Mouse (Mus musculus) heart, adult 2 months (tissue): ENCODE measurements around the gene Cacybp. TPM values are rescaled to one million over a fixed set of nuclear protein-coding genes. Genes with fewer than 3 reads are reported as not detected.

ENCODE experiments used
- DNase-seq, 2 experiments: peaks; one replicate each; pipeline ENCODE4 v3.0.0; 2021
- H3K27ac ChIP-seq: fragments of 200-600 bp; 2 replicates; pipeline ENCODE4 v1.8.1; 2022
- H3K27me3 ChIP-seq: fragments of 200-500 bp; 2 replicates; pipeline ENCODE4 v1.6.1; 2012; ENCODE audit warnings: mild to moderate bottlenecking, low read length, inconsistent platforms, mixed read lengths; ENCODE audit not compliant: control insufficient read depth, insufficient read depth
- H3K36me3 ChIP-seq: fragments of 200-500 bp; 2 replicates; pipeline ENCODE4 v1.6.1; 2012; ENCODE audit warnings: low read length, inconsistent platforms; ENCODE audit not compliant: control insufficient read depth, insufficient read depth
- H3K4me1 ChIP-seq: fragments of 200-500 bp; 2 replicates; pipeline ENCODE4 v1.6.1; 2011; ENCODE audit warnings: low read length; ENCODE audit not compliant: control insufficient read depth, insufficient read depth
- H3K4me3 ChIP-seq: fragments of 200-600 bp; 2 replicates; pipeline ENCODE4 v1.8.1; 2022
- H3K79me2 ChIP-seq: fragments of 200-500 bp; replicated peaks from 2 replicates; pipeline ENCODE4 v1.6.1; 2012; ENCODE audit warnings: mild to moderate bottlenecking, inconsistent platforms, low read length, moderate library complexity, mixed read lengths; ENCODE audit not compliant: control insufficient read depth, insufficient read depth
- H3K9ac ChIP-seq: fragments of 200-500 bp; 2 replicates; pipeline ENCODE4 v1.6.1; 2012; ENCODE audit warnings: low read depth, mild to moderate bottlenecking, control low read depth, inconsistent platforms, low read length, mixed read lengths
- CTCF ChIP-seq: fragments of 200-600 bp; IDR thresholded peaks from 2 replicates; pipeline ENCODE4 v1.8.1; 2022; ENCODE audit warnings: antibody characterized with exemption, mild to moderate bottlenecking, moderate library complexity
- EP300 ChIP-seq: fragments of 200-500 bp; IDR thresholded peaks from 2 replicates; pipeline ENCODE4 v1.6.1; 2011; ENCODE audit warnings: low read depth, low read length, control low read depth; ENCODE audit not compliant: insufficient read depth
- POLR2A ChIP-seq: fragments of 200-500 bp; IDR thresholded peaks from 2 replicates; pipeline ENCODE4 v1.6.1; 2011; ENCODE audit warnings: mild to moderate bottlenecking, low read depth, low read length, control low read depth; ENCODE audit not compliant: insufficient read depth
- WGBS: fragments of 180-500 bp; shearing (Covaris S2); methylation state at CpG from one replicate; pipeline ENCODE4 v1.1.7; 2018; 5-methylcytosine and 5-hydroxymethylcytosine counted together
- intact Hi-C: fragments of 180-260 bp; cut with DNase I; formaldehyde crosslinking; loops from one replicate; pipeline ENCODE4 v1.15.1; 2025
- polyA plus RNA-seq: library from polyadenylated mRNA; depleted of rRNA; stranded (reverse); fragments of >200 nt; gene quantifications from 2 replicates; pipeline ENCODE4 v1.2.3, GENCODE M21; 2012
- total RNA-seq, 2 experiments: library from RNA; stranded (reverse); gene quantifications; 2 replicates each; pipeline ENCODE4 v1.2.3; 2021

The Cacybp gene
- total and polyA plus RNA-seq, 3 experiments: 6.5 to 74.2 (median 70.5) TPM

DNA sequence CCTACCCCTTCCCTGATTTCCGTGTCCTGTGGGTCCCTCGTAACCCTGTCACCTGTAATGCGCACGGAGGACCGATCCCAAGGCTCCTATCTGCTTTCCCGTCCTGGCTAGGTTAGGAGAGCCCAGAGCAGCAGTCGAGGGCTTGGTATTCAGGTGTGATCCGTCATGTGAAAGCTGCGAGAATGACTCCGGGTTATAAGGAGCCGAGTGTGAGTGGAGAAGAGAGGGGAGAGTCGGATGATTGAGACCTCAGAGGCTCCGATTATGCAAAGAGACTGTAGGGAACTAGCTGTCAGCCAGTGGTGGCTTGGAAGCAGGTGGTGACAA is 17.4 kb downstream of the Cacybp start:
- 0% methylated on average over 13 of the region's 13 CpGs for WGBS
- Histone ChIP-seq H3K79me2 (no peaks in the 10 kb centered on the region), H3K36me3 (peaks cover 3% of the 10 kb centered on the region; the same call in 1 of the 2 replicates), H3K27ac (peak overlapping the region; percentile 77), H3K27me3 (no peaks in the 10 kb centered on the region), H3K4me3 (peak overlapping the region; percentile 81), H3K9ac (peak overlapping the region; percentile 92), H3K4me1 (peaks cover 1% of the 10 kb centered on the region)
- intact Hi-C loops: no loop called here
- TF ChIP-seq CTCF (no peak), POLR2A (no peak), EP300 (no peak)
- DNase-seq: no peak

DNA sequence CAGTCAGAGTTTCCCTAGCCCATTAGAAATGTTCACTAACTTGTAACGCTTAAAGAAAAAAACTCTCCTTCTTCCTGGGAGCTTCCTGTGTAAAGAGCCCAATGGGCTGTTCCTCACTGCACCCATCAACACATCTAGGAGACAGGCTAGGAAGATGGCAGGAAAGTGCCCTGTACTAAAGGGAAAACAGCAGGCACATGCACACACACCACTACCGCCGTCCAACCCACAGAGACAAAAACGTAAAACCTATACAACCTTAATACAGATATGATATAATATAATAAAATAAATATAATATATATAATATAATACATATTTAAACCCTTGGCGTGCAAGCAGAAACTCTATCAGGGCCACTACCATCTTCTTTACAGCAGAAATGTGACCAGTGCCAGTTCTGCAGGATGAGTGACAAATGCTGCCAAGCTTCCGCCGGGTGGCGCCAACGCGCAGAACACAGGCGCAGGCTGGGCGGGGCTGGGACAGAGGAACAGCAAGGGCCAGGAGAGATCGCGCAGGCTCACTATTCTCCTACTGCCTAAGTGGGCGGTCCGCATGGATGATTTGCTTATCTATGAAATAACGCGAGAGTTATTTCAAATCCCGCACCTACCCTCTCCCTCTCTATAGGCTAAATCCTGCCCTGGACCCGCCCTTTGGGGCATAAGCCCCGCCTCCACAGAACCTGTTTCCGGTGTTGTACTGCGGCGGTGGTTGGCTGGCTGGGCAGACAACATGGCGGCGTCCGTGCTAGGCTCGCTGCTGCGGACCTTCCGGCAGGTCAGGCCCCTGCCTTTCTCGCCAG is 17.9 kb downstream of the Cacybp start, which contains the start of gene Mrps14:
TSS of gene Mrps14 (plus strand) at position 687 of the 808 bp plus-strand sequence.
- TF ChIP-seq POLR2A (peak; percentile 84), EP300 (peak; percentile 68), CTCF (peak; percentile 90)
- H3K4me1 ChIP-seq: peaks cover 1% of the 10 kb centered on the region
- DNase-seq: peak; percentile 98
- H3K9ac ChIP-seq: peak within 1 kb of the TSS; percentile 92
- H3K4me3 ChIP-seq: peak within 1 kb of the TSS; percentile 81
- intact Hi-C loops: loop anchor here (1.0 kb wide), 1 partner anchor 19 kb away; no protein-coding TSS in a partner anchor
- no peaks in the 10 kb centered on the region for H3K79me2 ChIP-seq
- H3K27me3 ChIP-seq: no peaks in the 10 kb centered on the region
- WGBS: 6% methylated on average over 31 of the region's 31 CpGs
- peak within 1 kb of the TSS; percentile 77 for H3K27ac ChIP-seq
- peaks cover 3% of the 10 kb centered on the region; the same call in 1 of the 2 replicates for H3K36me3 ChIP-seq

DNA sequence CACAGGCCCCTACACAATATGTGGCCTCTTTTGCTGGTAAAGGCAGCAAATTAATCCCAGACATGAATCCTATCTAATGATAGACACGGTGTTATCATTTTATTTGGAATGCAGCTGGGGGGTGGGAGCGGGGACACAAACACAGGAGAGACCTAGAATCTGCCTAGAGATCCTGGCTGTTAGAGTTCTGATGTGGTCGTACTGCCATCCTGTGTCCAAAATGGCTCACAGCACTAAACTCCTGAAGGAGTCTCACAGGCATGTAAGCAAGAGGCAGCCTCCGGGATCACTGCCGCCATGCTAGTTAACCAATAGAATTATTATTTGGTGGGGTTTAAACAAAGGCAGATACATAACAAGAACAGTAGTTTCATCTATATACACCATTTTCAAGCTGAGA is 28.2 kb downstream of the Cacybp start:
- Histone ChIP-seq H3K4me1 (no peaks in the 10 kb centered on the region), H3K27ac (no peak overlapping the region), H3K79me2 (no peaks in the 10 kb centered on the region), H3K36me3 (no peaks in the 10 kb centered on the region), H3K4me3 (no peak overlapping the region), H3K9ac (no peak overlapping the region), H3K27me3 (no peaks in the 10 kb centered on the region)
- peak in 1 of 2 experiments; percentile 21 for DNase-seq
- TF ChIP-seq CTCF (peak; percentile 59), POLR2A (no peak)
- WGBS: 11% methylated on average over 5 of the region's 5 CpGs
- intact Hi-C loops: loop anchor here (10.0 kb wide), 1 partner anchor 270 kb away; no protein-coding TSS in a partner anchor

DNA sequence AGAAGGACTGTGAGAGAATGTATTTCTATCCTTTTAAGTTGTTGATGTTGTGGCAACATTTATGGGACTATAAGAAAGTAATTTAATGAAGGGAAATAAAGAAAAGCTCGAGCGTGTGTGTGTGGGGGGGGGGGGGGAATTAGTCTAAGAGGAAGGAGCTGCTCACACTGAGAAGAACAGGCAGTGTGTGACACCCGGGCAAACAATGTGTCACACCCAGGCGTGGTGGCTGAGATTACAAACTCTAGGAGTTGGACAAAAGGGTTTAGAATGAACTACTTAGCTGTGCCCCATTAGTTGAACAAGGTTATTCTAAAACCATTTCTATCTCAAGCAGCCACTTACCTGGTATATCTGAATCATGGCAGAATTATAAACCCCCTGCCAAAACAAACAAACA is 31.5 kb downstream of the Cacybp start:
- Histone ChIP-seq H3K36me3 (no peaks in the 10 kb centered on the region), H3K4me3 (no peak overlapping the region), H3K27me3 (no peaks in the 10 kb centered on the region), H3K4me1 (no peaks in the 10 kb centered on the region), H3K79me2 (no peaks in the 10 kb centered on the region), H3K27ac (no peak overlapping the region), H3K9ac (no peak overlapping the region)
- DNase-seq: no peak
- WGBS: 34% methylated on average over 4 of the region's 4 CpGs
- intact Hi-C loops: loop anchor here (10.0 kb wide), 1 partner anchor 266 kb away; no protein-coding TSS in a partner anchor
- TF ChIP-seq POLR2A: no peak
- TF ChIP-seq CTCF: no peak
- TF ChIP-seq EP300: no peak

DNA sequence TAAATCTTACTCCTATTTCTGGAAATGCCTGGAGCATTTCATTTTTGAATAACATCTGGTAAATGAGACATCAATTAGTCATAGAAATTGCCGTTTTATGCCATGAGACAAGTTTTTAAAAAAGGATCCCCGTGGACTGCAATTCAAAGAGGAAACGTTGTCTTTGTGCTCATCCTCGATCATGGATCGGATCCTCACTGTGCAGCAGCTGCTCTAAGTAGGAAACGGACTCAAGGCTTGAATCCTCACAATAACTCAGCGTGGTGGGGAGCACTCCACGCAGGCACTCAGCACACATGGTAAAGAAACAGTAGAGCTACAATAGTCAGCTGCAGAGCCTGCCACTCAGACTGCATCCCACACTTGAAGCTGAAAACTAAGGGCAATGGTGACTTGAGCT is 35.8 kb downstream of the Cacybp start:
- 79% methylated on average over 8 of the region's 8 CpGs for WGBS
- H3K4me1 ChIP-seq: no peaks in the 10 kb centered on the region
- intact Hi-C loops: no loop called here
- no peak for TF ChIP-seq CTCF
- no peak for TF ChIP-seq EP300
- no peak for TF ChIP-seq POLR2A
- no peak overlapping the region for H3K27ac ChIP-seq
- no peaks in the 10 kb centered on the region for H3K36me3 ChIP-seq
- no peak overlapping the region for H3K4me3 ChIP-seq
- no peaks in the 10 kb centered on the region for H3K27me3 ChIP-seq
- DNase-seq: no peak
- no peaks in the 10 kb centered on the region for H3K79me2 ChIP-seq
- no peak overlapping the region for H3K9ac ChIP-seq

DNA sequence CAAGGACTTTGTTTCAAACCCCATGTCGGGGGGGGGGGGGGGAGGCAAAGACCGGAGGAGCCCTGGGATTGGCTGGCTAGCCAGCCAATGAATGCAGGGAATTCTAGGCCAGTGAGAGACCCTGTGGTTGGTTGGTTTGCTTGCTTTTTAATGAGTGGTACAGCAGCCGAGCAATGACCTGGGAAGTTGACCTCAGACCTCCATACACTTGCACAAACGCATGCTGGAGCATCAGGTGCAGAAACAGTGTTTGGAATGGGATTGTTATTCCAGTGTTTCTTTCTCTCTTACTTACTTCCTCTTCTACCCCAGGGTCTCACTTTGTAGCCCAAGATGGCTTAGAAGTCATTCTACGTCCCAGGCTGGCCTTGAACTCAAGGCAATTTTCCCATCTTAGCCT is 46.1 kb downstream of the Cacybp start:
- Histone ChIP-seq H3K4me3 (no peak overlapping the region), H3K36me3 (no peaks in the 10 kb centered on the region), H3K79me2 (no peaks in the 10 kb centered on the region), H3K4me1 (no peaks in the 10 kb centered on the region), H3K27me3 (no peaks in the 10 kb centered on the region), H3K9ac (no peak overlapping the region), H3K27ac (no peak overlapping the region)
- TF ChIP-seq EP300 (no peak), CTCF (no peak), POLR2A (no peak)
- no peak for DNase-seq
- 76% methylated on average over 3 of the region's 5 CpGs for WGBS
- intact Hi-C loops: no loop called here
